Mouse (Mus musculus): Measurements from ENCODE around the gene Galnt15. TPM values are rescaled to one million over a fixed set of nuclear protein-coding genes. Genes with fewer than 3 reads are reported as not detected.
A peak's percentile ranks its signal among the peaks of the same experiment; 100 is the strongest.

Galnt15 gene
- polyA plus RNA-seq, 1 experiment: 2.6 TPM

GRCm38 (mm10) chr14:32096740-32097139 is 68.0 kb downstream of the Galnt15 start:
- no peak for TF ChIP-seq CTCF (conservative IDR thresholded peaks at IDR 0.05; ENCODE audit: insufficient read depth, insufficient read length, low read depth, low read length)
- no peak for TF ChIP-seq POLR2A (IDR thresholded peaks at IDR 0.05; ENCODE audit: low read depth, low read length)
- no peak for DNase-seq
- no peak overlapping the region for H3K4me3 ChIP-seq (ENCODE audit: insufficient read depth, low read depth, low read length)
- no peaks in the 10 kb centered on the region for H3K27me3 ChIP-seq (replicated peaks; ENCODE audit: control insufficient read depth, insufficient read depth, low read length)
- H3K27ac ChIP-seq (ENCODE audit: insufficient read depth, low read depth, low read length): no peak overlapping the region
- 71% methylated on average over 5 of the region's 5 CpGs for whole genome bisulfite sequencing
- peaks cover 10% of the 10 kb centered on the region for H3K36me3 ChIP-seq (ENCODE audit: control insufficient read depth, insufficient read depth, low read length)
- no peaks in the 10 kb centered on the region for H3K4me1 ChIP-seq (ENCODE audit: control insufficient read depth, insufficient read depth, low read length)

- TF ChIP-seq POLR2A (IDR thresholded peaks at IDR 0.05; ENCODE audit: low read depth, low read length) (no peak), CTCF (conservative IDR thresholded peaks at IDR 0.05; ENCODE audit: insufficient read depth, insufficient read length, low read depth, low read length) (no peak)
- peaks cover 12% of the 10 kb centered on the region for H3K36me3 ChIP-seq (ENCODE audit: control insufficient read depth, insufficient read depth, low read length)
- DNase-seq: no peak
- no peak overlapping the region for H3K27ac ChIP-seq (ENCODE audit: insufficient read depth, low read depth, low read length)
- H3K27me3 ChIP-seq (replicated peaks; ENCODE audit: control insufficient read depth, insufficient read depth, low read length): no peaks in the 10 kb centered on the region
- no peaks in the 10 kb centered on the region for H3K4me1 ChIP-seq (ENCODE audit: control insufficient read depth, insufficient read depth, low read length)
- 82% methylated on average over 7 of the region's 7 CpGs for WGBS
- no peak overlapping the region for H3K4me3 ChIP-seq (ENCODE audit: insufficient read depth, low read depth, low read length)
Observed at GRCm38 (mm10) chr14:32097691-32098090, 68.9 kb downstream of the Galnt15 start.

GRCm38 (mm10) chr14:32098951-32099350 is 70.2 kb downstream of the Galnt15 start:
- Histone ChIP-seq H3K36me3 (ENCODE audit: control insufficient read depth, insufficient read depth, low read length) (peaks cover 12% of the 10 kb centered on the region), H3K27ac (ENCODE audit: insufficient read depth, low read depth, low read length) (no peak overlapping the region), H3K4me1 (ENCODE audit: control insufficient read depth, insufficient read depth, low read length) (no peaks in the 10 kb centered on the region), H3K4me3 (ENCODE audit: insufficient read depth, low read depth, low read length) (no peak overlapping the region), H3K27me3 (replicated peaks; ENCODE audit: control insufficient read depth, insufficient read depth, low read length) (no peaks in the 10 kb centered on the region)
- no peak for DNase-seq
- no peak for TF ChIP-seq CTCF (conservative IDR thresholded peaks at IDR 0.05; ENCODE audit: insufficient read depth, insufficient read length, low read depth, low read length)
- TF ChIP-seq POLR2A (IDR thresholded peaks at IDR 0.05; ENCODE audit: low read depth, low read length): no peak
- 83% methylated on average over 3 of the region's 3 CpGs for WGBS

- TF ChIP-seq POLR2A (IDR thresholded peaks at IDR 0.05; ENCODE audit: low read depth, low read length): no peak
- no peak for TF ChIP-seq CTCF (conservative IDR thresholded peaks at IDR 0.05; ENCODE audit: insufficient read depth, insufficient read length, low read depth, low read length)
- Histone ChIP-seq H3K4me1 (ENCODE audit: control insufficient read depth, insufficient read depth, low read length) (no peaks in the 10 kb centered on the region), H3K36me3 (ENCODE audit: control insufficient read depth, insufficient read depth, low read length) (peaks cover 6% of the 10 kb centered on the region), H3K27ac (ENCODE audit: insufficient read depth, low read depth, low read length) (no peak overlapping the region), H3K4me3 (ENCODE audit: insufficient read depth, low read depth, low read length) (no peak overlapping the region), H3K27me3 (replicated peaks; ENCODE audit: control insufficient read depth, insufficient read depth, low read length) (no peaks in the 10 kb centered on the region)
- DNase-seq: no peak
- WGBS: 86% methylated on average over 4 of the region's 4 CpGs
Observed at GRCm38 (mm10) chr14:32103556-32103955, 74.8 kb downstream of the Galnt15 start.

- WGBS: 45% methylated on average over 7 of the region's 7 CpGs
- Histone ChIP-seq H3K36me3 (ENCODE audit: control insufficient read depth, insufficient read depth, low read length) (peaks cover 2% of the 10 kb centered on the region), H3K4me3 (ENCODE audit: insufficient read depth, low read depth, low read length) (no peak overlapping the region), H3K27me3 (replicated peaks; ENCODE audit: control insufficient read depth, insufficient read depth, low read length) (no peaks in the 10 kb centered on the region), H3K4me1 (ENCODE audit: control insufficient read depth, insufficient read depth, low read length) (no peaks in the 10 kb centered on the region), H3K27ac (ENCODE audit: insufficient read depth, low read depth, low read length) (peak overlapping the region; percentile 4)
- TF ChIP-seq CTCF (conservative IDR thresholded peaks at IDR 0.05; ENCODE audit: insufficient read depth, insufficient read length, low read depth, low read length) (no peak), POLR2A (IDR thresholded peaks at IDR 0.05; ENCODE audit: low read depth, low read length) (no peak)
- peak; percentile 43 for DNase-seq
Observed at GRCm38 (mm10) chr14:32105663-32106062, 76.9 kb downstream of the Galnt15 start.

GRCm38 (mm10) chr14:32106911-32107310 is 78.1 kb downstream of the Galnt15 start:
- TF ChIP-seq POLR2A (IDR thresholded peaks at IDR 0.05; ENCODE audit: low read depth, low read length) (no peak), CTCF (conservative IDR thresholded peaks at IDR 0.05; ENCODE audit: insufficient read depth, insufficient read length, low read depth, low read length) (no peak)
- peaks cover 2% of the 10 kb centered on the region for H3K36me3 ChIP-seq (ENCODE audit: control insufficient read depth, insufficient read depth, low read length)
- 92% methylated on average over 4 of the region's 4 CpGs for WGBS
- H3K27me3 ChIP-seq (replicated peaks; ENCODE audit: control insufficient read depth, insufficient read depth, low read length): no peaks in the 10 kb centered on the region
- no peak overlapping the region for H3K27ac ChIP-seq (ENCODE audit: insufficient read depth, low read depth, low read length)
- no peaks in the 10 kb centered on the region for H3K4me1 ChIP-seq (ENCODE audit: control insufficient read depth, insufficient read depth, low read length)
- no peak for DNase-seq
- H3K4me3 ChIP-seq (ENCODE audit: insufficient read depth, low read depth, low read length): no peak overlapping the region

Other genes starting within 250 kb of the Galnt15 start
- 7.0 and 7.5 TPM in 2 replicates for gene Ankrd28, start 198.3 kb upstream of the Galnt15 start, polyA plus RNA-seq (2012; rRNA removed)
- 49.0 and 60.2 TPM in 2 replicates for gene Oxnad1, start 56.4 kb downstream of the Galnt15 start, polyA plus RNA-seq (2012; rRNA removed)
- 31.2 and 43.1 TPM in 2 replicates for gene Dph3, start 56.7 kb downstream of the Galnt15 start, polyA plus RNA-seq (2012; rRNA removed)
- not detected in 2 replicates for gene Msmb, start 113.0 kb downstream of the Galnt15 start, polyA plus RNA-seq (2012; rRNA removed)
- gene Ncoa4, start 130.9 kb downstream of the Galnt15 start, polyA plus RNA-seq (2012; rRNA removed): 56.0 and 57.2 TPM in 2 replicates
- 189 and 213 TPM in 2 replicates for gene Timm23, start 172.9 kb downstream of the Galnt15 start, polyA plus RNA-seq (2012; rRNA removed)
- gene Parg, start 173.0 kb downstream of the Galnt15 start, polyA plus RNA-seq (2012; rRNA removed): 4.3 and 6.9 TPM in 2 replicates

Data from kidney, adult 2 months (tissue).